Mouse (Mus musculus): ENCODE measurements at regions not wholly inside any gene's neighbourhood (a gene's known extent, or its start where the extent isn't known, plus 50 kb on each side); places are given as distances from the start of the nearest gene placed in this dataset.

GRCm38 (mm10) chr1:73570944-73571343 lies 553.3 kb downstream of the Tns1 start:
- Histone ChIP-seq H3K4me2 (replicated peaks) (no peak overlapping the region), H3K4me3 (no peak overlapping the region), H3K36me3 (no peaks in the 10 kb centered on the region), H3K9ac (no peak overlapping the region), H3K27me3 (no peaks in the 10 kb centered on the region), H3K27ac (no peak overlapping the region), H3K4me1 (no peaks in the 10 kb centered on the region), H3K9me3 (no peaks in the 10 kb centered on the region)
- WGBS, result 83% methylated on average over 3 of the region's 3 CpGs
- no peak for ATAC-seq (ENCODE audit: insufficient number of reproducible peaks, insufficient read depth, low FRiP score, low TSS enrichment)

- no peak for ATAC-seq (ENCODE audit: insufficient number of reproducible peaks, insufficient read depth, low FRiP score, low TSS enrichment)
- Histone ChIP-seq H3K36me3 (no peaks in the 10 kb centered on the region), H3K27me3 (no peaks in the 10 kb centered on the region), H3K9ac (no peak overlapping the region), H3K4me3 (no peak overlapping the region), H3K27ac (no peak overlapping the region), H3K4me2 (replicated peaks) (no peak overlapping the region), H3K9me3 (no peaks in the 10 kb centered on the region), H3K4me1 (no peaks in the 10 kb centered on the region)
- 93% methylated on average over 3 of the region's 3 CpGs for WGBS
Measured at GRCm38 (mm10) chr1:73566770-73567169, 551.1 kb upstream of the Tnp1 start.

- H3K9ac ChIP-seq, result no peak overlapping the region
- H3K4me1 ChIP-seq, result no peaks in the 10 kb centered on the region
- H3K36me3 ChIP-seq, result no peaks in the 10 kb centered on the region
- H3K4me3 ChIP-seq, result no peak overlapping the region
- WGBS, result 78% methylated on average over 1 of the region's 1 CpGs
- no peak overlapping the region for H3K27ac ChIP-seq
- no peaks in the 10 kb centered on the region for H3K9me3 ChIP-seq
- H3K27me3 ChIP-seq, result no peaks in the 10 kb centered on the region
- ATAC-seq (ENCODE audit: insufficient number of reproducible peaks, insufficient read depth, low FRiP score, low TSS enrichment), result no peak
- no peak overlapping the region for H3K4me2 ChIP-seq (replicated peaks)
Measured at GRCm38 (mm10) chr1:73560594-73560993, 544.9 kb upstream of the Tnp1 start.

GRCm38 (mm10) chr1:73547877-73548276 lies 532.2 kb upstream of the Tnp1 start:
- 72% methylated on average over 3 of the region's 3 CpGs for WGBS
- no peak overlapping the region for H3K4me3 ChIP-seq
- H3K9me3 ChIP-seq, result no peaks in the 10 kb centered on the region
- H3K9ac ChIP-seq, result no peak overlapping the region
- no peak for ATAC-seq (ENCODE audit: insufficient number of reproducible peaks, insufficient read depth, low FRiP score, low TSS enrichment)
- no peak overlapping the region for H3K27ac ChIP-seq
- H3K4me2 ChIP-seq (replicated peaks), result no peak overlapping the region
- H3K36me3 ChIP-seq, result no peaks in the 10 kb centered on the region
- H3K27me3 ChIP-seq, result no peaks in the 10 kb centered on the region
- H3K4me1 ChIP-seq, result no peaks in the 10 kb centered on the region

GRCm38 (mm10) chr1:73545401-73545800 lies 529.7 kb upstream of the Tnp1 start:
- no peaks in the 10 kb centered on the region for H3K36me3 ChIP-seq
- H3K9me3 ChIP-seq, result no peaks in the 10 kb centered on the region
- H3K4me1 ChIP-seq, result no peaks in the 10 kb centered on the region
- H3K4me2 ChIP-seq (replicated peaks), result no peak overlapping the region
- no peak overlapping the region for H3K27ac ChIP-seq
- WGBS, result 53% methylated on average over 6 of the region's 6 CpGs
- H3K9ac ChIP-seq, result no peak overlapping the region
- H3K27me3 ChIP-seq, result no peaks in the 10 kb centered on the region
- ATAC-seq (ENCODE audit: insufficient number of reproducible peaks, insufficient read depth, low FRiP score, low TSS enrichment), result no peak
- no peak overlapping the region for H3K4me3 ChIP-seq

- no peaks in the 10 kb centered on the region for H3K36me3 ChIP-seq
- no peak overlapping the region for H3K4me2 ChIP-seq (replicated peaks)
- H3K27ac ChIP-seq, result no peak overlapping the region
- H3K4me3 ChIP-seq, result no peak overlapping the region
- WGBS, result 50% methylated on average over 5 of the region's 5 CpGs
- H3K4me1 ChIP-seq, result peaks cover 6% of the 10 kb centered on the region; the same call in 1 of the 2 replicates
- no peak for ATAC-seq (ENCODE audit: insufficient number of reproducible peaks, insufficient read depth, low FRiP score, low TSS enrichment)
- no peaks in the 10 kb centered on the region for H3K9me3 ChIP-seq
- H3K9ac ChIP-seq, result no peak overlapping the region
- no peaks in the 10 kb centered on the region for H3K27me3 ChIP-seq
Measured at GRCm38 (mm10) chr1:73541371-73541770, 525.7 kb upstream of the Tnp1 start.

- H3K4me1 ChIP-seq, result peaks cover 6% of the 10 kb centered on the region; the same call in 1 of the 2 replicates
- H3K9me3 ChIP-seq, result no peaks in the 10 kb centered on the region
- H3K9ac ChIP-seq, result no peak overlapping the region
- H3K27me3 ChIP-seq, result no peaks in the 10 kb centered on the region
- peak; percentile 79; the same call in 1 of the 2 replicates for ATAC-seq (ENCODE audit: insufficient number of reproducible peaks, insufficient read depth, low FRiP score, low TSS enrichment)
- H3K4me2 ChIP-seq (replicated peaks), result no peak overlapping the region
- H3K27ac ChIP-seq, result 0 out of 2 replicates have a peak overlapping the region, but pooled peaks have one; percentile 60
- no peak overlapping the region for H3K4me3 ChIP-seq
- no peaks in the 10 kb centered on the region for H3K36me3 ChIP-seq
- 41% methylated on average over 2 of the region's 2 CpGs for WGBS
Measured at GRCm38 (mm10) chr1:73538420-73538871, 522.7 kb upstream of the Tnp1 start.

GRCm38 (mm10) chr1:73535726-73536265 lies 520.1 kb upstream of the Tnp1 start:
- H3K4me2 ChIP-seq (replicated peaks), result no peak overlapping the region
- H3K4me3 ChIP-seq, result no peak overlapping the region
- H3K27me3 ChIP-seq, result no peaks in the 10 kb centered on the region
- H3K27ac ChIP-seq, result no peak overlapping the region
- 88% methylated on average over 4 of the region's 4 CpGs for WGBS
- no peak for ATAC-seq (ENCODE audit: insufficient number of reproducible peaks, insufficient read depth, low FRiP score, low TSS enrichment)
- H3K36me3 ChIP-seq, result no peaks in the 10 kb centered on the region
- H3K9ac ChIP-seq, result no peak overlapping the region
- H3K9me3 ChIP-seq, result no peaks in the 10 kb centered on the region
- peaks cover 6% of the 10 kb centered on the region; the same call in 1 of the 2 replicates for H3K4me1 ChIP-seq

GRCm38 (mm10) chr1:73533526-73533925 lies 517.8 kb upstream of the Tnp1 start:
- WGBS, result 93% methylated on average over 3 of the region's 3 CpGs
- Histone ChIP-seq H3K36me3 (no peaks in the 10 kb centered on the region), H3K4me1 (peaks cover 1% of the 10 kb centered on the region; the same call in 1 of the 2 replicates), H3K4me2 (replicated peaks) (no peak overlapping the region), H3K27ac (no peak overlapping the region), H3K9ac (no peak overlapping the region), H3K27me3 (no peaks in the 10 kb centered on the region), H3K4me3 (no peak overlapping the region), H3K9me3 (no peaks in the 10 kb centered on the region)
- no peak for ATAC-seq (ENCODE audit: insufficient number of reproducible peaks, insufficient read depth, low FRiP score, low TSS enrichment)

- Histone ChIP-seq H3K4me3 (no peak overlapping the region), H3K9me3 (no peaks in the 10 kb centered on the region), H3K36me3 (no peaks in the 10 kb centered on the region), H3K4me1 (no peaks in the 10 kb centered on the region), H3K4me2 (replicated peaks) (no peak overlapping the region), H3K27me3 (no peaks in the 10 kb centered on the region), H3K9ac (no peak overlapping the region), H3K27ac (no peak overlapping the region)
- 92% methylated on average over 4 of the region's 4 CpGs for WGBS
- ATAC-seq (ENCODE audit: insufficient number of reproducible peaks, insufficient read depth, low FRiP score, low TSS enrichment), result no peak
Measured at GRCm38 (mm10) chr1:73532316-73532715, 516.6 kb upstream of the Tnp1 start.

GRCm38 (mm10) chr1:73531831-73532230 lies 516.1 kb upstream of the Tnp1 start:
- Histone ChIP-seq H3K4me3 (no peak overlapping the region), H3K9me3 (no peaks in the 10 kb centered on the region), H3K36me3 (no peaks in the 10 kb centered on the region), H3K27ac (no peak overlapping the region), H3K4me1 (no peaks in the 10 kb centered on the region), H3K4me2 (replicated peaks) (no peak overlapping the region), H3K9ac (no peak overlapping the region), H3K27me3 (no peaks in the 10 kb centered on the region)
- no peak for ATAC-seq (ENCODE audit: insufficient number of reproducible peaks, insufficient read depth, low FRiP score, low TSS enrichment)
- WGBS, result 53% methylated on average over 3 of the region's 3 CpGs

- no peaks in the 10 kb centered on the region for H3K4me1 ChIP-seq
- no peak overlapping the region for H3K4me2 ChIP-seq (replicated peaks)
- H3K27ac ChIP-seq, result no peak overlapping the region
- H3K9me3 ChIP-seq, result no peaks in the 10 kb centered on the region
- ATAC-seq (ENCODE audit: insufficient number of reproducible peaks, insufficient read depth, low FRiP score, low TSS enrichment), result no peak
- 22% methylated on average over 2 of the region's 2 CpGs for WGBS
- no peak overlapping the region for H3K9ac ChIP-seq
- H3K4me3 ChIP-seq, result no peak overlapping the region
- H3K36me3 ChIP-seq, result no peaks in the 10 kb centered on the region
- H3K27me3 ChIP-seq, result no peaks in the 10 kb centered on the region
Measured at GRCm38 (mm10) chr1:73530326-73530725, 514.6 kb upstream of the Tnp1 start.
